Mouse (Mus musculus) cerebellum, postnatal 14 days (tissue): ENCODE data around the gene Themis3.
"Not testable (repeated sequence)": the region's sequence is repeated elsewhere in the genome, so short reads cannot be mapped to it uniquely, and the experiment has no call there.

Experiments
- DNase-seq, 2 experiments: peaks; one replicate each; pipeline ENCODE4 v3.0.0; 2021; ENCODE audit warnings: mixed read lengths in 2 of 2

Themis3 gene

GRCm38 (mm10) chr17:66558404-66559317 is 35.8 kb downstream of the Themis3 start:
- DNase-seq: no peak

DNA sequence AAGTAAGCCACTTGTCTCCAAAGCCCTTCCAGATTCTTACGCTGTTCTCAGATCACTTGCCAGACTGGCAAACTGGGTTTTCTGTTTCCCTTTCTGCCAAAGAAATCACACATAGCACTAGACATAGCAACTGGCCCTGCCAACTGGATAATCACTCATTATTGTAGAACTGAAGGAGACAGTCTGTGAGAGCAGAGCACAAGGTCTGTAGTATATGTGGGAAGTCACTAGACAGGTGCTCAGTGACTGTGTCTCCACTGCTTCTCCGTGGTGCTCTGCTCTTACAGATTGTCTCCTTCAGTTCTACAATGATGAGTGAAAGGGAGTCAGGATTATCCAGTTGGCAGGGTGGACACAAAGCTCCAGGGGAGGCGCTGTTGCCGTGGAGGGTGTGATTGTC is 41.7 kb downstream of the Themis3 start:
- no peak for DNase-seq

DNA sequence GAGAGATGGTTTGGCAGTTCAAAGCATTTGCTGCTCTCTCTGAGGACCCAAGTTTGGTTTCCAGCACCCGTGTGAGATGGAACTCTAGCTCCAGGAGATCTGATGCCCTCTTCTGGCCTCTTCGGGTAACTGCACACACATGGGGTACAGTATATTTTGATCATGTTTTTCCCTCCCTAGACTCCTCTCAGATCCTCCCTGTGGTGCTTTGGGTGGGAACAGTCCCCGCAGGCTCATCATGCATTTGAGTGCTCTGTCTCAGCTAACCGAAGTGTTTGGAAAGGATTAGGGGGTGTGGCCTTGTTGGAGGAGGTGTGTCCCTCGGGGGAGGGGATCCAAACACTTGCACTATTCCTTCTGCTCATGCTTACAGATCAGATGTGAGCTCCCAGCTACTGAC is 43.9 kb downstream of the Themis3 start:
- DNase-seq: no peak

GRCm38 (mm10) chr17:66532285-66532684 is 62.1 kb downstream of the Themis3 start:
- DNase-seq: no peak

- no peak for DNase-seq
Measured at GRCm38 (mm10) chr17:66523396-66523795, 71.0 kb downstream of the Themis3 start.

GRCm38 (mm10) chr17:66522631-66523030 is 71.8 kb downstream of the Themis3 start:
- not testable (repeated sequence) for DNase-seq

GRCm38 (mm10) chr17:66519554-66520553 is 74.6 kb downstream of the Themis3 start, which contains the start of gene Rab12:
Rab12 (minus strand) TSS chr17:66519729.
- peak; percentile 95 to 96 for DNase-seq

- peak; percentile 36 to 53 for DNase-seq
Measured at GRCm38 (mm10) chr17:66518877-66519553, 75.4 kb downstream of the Themis3 start.

- DNase-seq: no peak
Measured at GRCm38 (mm10) chr17:66516953-66517352, 77.5 kb downstream of the Themis3 start.

DNA sequence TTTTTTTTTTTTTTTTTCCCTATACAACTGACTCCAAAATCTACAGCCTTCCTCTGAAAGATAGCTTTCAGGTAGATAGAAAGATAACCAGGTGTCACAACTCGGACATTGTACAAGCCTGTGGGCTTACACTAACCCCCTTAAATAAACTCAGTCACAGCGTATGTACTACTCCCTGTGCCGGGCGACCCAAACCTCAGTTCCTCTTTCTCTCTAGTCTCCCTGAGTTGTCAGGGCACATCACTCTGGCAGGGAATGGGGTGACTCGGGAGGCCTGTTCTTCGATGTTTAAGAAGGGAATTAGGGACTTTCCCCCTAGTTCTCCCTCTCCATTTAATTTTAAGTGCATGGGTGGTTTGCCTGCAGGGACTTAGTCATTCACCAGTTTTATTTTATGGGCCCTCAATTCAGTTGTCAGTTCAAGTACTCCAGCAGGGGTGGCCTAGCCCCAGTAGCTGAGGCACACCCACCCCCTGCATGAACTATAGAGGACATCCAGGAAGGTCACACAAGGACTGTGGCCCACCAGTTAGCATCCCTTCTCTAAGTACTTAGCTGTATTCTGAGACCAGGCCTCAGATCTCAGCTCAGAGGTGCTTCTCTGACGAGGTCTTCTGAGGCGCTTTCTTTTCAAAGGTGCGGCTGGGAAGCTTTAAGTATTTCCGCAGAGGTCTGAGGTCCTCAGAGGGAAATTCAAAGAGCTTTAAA is 80.0 kb downstream of the Themis3 start:
- DNase-seq: no peak

DNA sequence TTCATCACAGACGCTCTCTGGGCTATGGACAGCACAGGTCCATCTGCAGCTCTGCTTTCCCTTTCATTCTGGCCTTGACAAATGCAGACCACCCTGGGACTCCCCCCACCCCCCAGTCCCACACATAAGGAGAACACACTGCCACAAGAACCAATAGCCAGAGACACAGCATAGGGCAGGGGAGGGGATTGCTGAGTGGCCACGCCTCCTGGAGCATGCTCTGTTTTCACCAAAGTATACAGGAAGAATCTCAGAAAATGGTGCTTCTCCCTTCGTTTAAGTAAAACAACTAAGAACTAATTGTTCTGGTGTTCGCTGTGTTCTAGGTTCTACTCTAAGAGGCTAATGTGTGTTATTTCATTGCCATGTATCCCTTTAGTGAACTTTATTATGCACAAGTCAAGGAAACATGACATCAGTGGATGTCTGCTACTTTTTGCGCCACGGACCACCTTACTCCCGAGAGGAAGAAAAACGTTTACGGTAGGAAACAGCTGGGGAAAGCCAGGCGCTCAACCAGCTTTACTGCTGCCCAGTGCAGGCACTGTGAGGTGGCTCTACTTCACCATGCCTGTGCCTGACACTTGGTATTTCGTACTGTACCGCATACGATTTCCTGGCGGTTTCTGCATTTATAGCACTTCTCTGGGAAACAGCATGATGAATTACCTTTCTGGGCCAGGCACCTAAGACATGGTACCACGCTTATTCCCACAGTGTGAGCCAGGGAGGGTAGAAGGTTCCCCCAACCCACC is 82.0 kb downstream of the Themis3 start:
- DNase-seq: no peak

- DNase-seq: peak in 1 of 2 experiments; percentile 38
Measured at GRCm38 (mm10) chr17:66510221-66510683, 84.2 kb downstream of the Themis3 start.

GRCm38 (mm10) chr17:66507049-66507954 is 87.1 kb downstream of the Themis3 start:
- DNase-seq: peak; percentile 45 to 51

DNA sequence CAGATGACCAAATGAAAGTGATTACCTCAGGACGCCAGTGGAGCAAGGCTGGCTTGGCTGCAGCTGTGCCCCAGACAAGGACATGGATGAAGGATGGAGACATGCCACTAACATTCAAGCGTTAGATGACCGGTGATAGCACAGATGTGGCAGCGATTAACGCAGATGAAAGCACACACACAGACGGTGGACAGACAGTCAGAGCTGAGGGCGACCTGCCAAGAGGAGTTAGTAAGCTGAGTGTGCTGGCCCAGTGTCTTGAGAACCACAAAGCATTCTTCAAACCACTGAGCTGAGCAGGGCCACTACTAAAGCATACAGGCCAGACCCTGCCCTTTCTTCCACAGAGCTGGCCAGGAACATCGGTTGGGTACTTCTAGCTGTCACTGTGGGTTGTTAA is 89.5 kb downstream of the Themis3 start:
- peak; percentile 42 to 47 for DNase-seq
